Mouse (Mus musculus): ENCODE measurements at regions not wholly inside any gene's neighbourhood (a gene's known extent, or its start where the extent isn't known, plus 50 kb on each side); places are given as distances from the start of the nearest gene placed in this dataset.

DNA sequence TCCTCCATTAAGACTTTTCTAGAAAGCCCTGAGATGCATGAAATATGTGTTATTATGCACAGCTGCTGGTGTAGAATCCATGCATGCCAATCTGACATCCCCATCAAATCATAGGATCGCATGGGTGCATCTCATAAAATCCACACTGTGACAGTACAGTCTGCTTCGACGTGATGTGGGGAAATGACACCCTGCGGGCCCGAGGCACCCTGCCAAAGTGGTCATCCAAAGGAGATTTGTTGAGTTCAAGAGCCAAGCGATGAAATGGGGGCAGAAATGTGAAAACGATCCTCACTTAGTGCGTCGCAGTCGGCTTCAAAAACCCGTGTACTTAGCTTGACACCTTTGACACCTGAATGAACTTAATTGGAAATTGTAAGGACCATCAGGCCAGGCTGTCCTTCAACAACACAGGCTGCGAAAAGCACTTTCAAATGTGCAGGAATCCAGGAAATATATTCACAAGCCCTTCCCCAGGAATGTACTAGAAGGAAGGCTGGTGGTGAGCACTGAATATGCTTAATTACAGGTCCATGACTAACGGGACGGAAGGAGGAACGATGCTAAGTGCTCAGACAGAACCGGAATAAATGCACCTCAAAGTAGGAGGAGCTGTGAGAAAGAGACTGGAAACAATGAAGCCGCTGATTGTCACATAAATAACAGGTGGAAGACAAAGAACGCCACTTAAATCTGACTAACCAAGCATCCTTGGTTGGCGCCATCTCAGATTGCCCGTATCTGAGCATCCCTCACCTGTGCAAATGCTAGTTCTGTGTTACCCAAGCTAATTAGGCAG is 60.9 kb upstream of the Ppp2r5c start:
- DNase-seq (ENCODE audit: low spot score), result no peak
- intact Hi-C loops (cut with DNase I), result no loop called here

DNA sequence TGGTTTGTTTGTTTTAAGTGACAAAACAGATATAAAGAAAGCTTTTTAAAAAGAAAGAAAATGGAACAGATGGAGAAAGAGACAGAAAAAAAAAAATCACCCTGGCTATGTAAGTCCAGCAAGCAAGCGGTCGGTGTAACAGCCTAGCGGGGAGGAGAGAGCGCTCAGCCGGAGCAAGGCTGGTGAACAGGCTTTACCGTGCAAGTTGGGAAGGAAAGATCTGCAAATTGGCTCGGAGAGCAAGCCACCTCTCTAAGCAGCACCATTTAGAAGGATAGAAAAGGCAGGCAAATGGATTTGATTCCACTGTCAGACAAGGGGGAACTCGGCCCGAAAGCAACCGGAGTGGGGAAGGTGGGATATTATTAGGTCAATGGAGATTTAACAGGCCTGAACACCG is 59.9 kb upstream of the Ppp2r5c start:
- DNase-seq (ENCODE audit: low spot score), result no peak
- intact Hi-C loops (cut with DNase I), result no loop called here

DNA sequence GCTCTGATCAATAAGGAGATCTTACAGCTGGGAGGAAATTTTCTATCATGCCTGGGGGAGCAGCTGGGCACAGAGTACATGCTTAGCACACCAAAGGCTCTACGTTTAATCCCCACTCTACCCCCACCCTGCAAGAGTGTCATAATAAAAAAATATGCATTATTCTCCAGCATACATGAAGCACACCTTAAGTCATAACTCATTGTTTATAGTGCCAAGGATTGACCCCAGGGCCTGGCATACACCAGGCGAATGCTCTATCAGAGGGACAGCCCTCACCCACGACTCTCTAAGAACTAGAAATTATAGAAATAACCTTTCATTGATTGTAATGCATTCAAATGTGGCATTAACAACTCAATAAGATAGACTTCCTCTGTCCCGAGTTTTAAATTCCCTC is 59.4 kb upstream of the Ppp2r5c start:
- intact Hi-C loops (cut with DNase I), result no loop called here
- no peak for DNase-seq (ENCODE audit: low spot score)

DNA sequence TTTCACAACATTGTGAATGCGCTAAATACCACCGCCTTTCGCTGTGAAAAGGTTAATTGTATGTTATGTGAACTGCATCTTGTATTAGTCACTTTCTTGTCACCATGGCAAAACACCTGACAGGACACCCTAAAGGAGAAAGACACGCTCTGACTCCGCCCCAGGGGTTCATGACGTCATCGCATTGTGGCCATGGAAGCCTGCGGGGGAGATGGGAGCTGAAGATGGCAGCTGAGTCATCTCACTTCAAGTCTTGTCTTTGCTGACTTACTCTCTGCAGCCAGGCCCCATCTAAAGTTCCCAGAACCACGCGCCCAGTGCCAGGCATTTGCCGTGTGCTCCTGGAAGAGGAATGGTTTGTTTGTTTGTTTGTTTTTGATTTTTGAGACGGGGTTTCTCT is 57.5 kb upstream of the Ppp2r5c start:
- intact Hi-C loops (cut with DNase I), result no loop called here
- no peak for DNase-seq (ENCODE audit: low spot score)

DNA sequence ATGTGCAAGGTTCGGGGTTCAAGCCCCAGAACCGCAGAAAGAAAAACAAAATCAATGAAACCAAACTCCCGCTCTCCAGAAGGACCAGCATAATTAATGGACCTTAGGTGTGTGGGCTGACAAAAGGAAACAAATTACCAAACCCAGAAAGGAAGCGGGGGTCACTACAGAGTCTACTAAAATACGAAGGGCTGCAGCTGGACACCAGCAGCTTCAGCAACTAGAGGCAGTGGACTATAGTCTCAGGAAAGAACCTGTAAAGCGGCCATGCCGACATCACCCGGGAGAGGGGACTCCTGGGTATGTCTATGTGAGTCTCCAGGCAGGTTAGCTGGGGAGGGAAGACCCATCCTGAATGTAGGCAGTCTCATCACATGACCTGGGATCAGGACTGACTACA is 55.5 kb upstream of the Ppp2r5c start:
- DNase-seq (ENCODE audit: low spot score), result no peak

DNA sequence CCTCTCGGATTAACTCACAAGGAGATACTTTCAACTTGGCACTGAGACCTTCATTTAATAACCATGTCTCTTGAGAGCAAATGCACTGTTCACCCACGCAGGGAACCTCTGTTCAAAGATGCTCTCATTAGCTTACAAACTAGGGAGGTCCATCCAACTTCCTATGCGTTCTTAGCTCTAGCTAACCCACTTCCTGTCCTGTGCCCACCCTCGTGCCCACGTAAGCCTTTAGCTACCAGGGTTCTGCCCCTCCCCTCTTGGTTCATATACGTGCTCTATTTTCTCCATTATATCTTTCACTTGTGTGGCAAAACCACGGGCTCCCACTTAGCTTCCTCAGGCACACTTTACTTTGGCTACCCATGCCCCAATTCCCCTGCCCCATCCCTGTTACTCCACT is 53.4 kb upstream of the Ppp2r5c start:
- DNase-seq (ENCODE audit: low spot score), result no peak
- intact Hi-C loops (cut with DNase I), result no loop called here

More for the DNA sequence above, 55.5 kb upstream of the Ppp2r5c start:
- intact Hi-C loops (cut with DNase I), result no loop called here
